Mouse (Mus musculus) ZHBTc4 (cell line): ENCODE data around the gene Tmem8.
"Not testable (repeated sequence)": the region's sequence is repeated elsewhere in the genome, so short reads cannot be mapped to it uniquely, and the experiment has no call there.

ENCODE experiments used
- DNase-seq: peaks from one replicate; pipeline ENCODE4 v3.0.0-alpha.2; 2011; ENCODE audit warnings: low read depth, low spot score

The Tmem8 gene

GRCm38 (mm10) chr17:26111722-26112121, 1.4 kb upstream of the Tmem8 start:
- DNase-seq: peak; percentile 64

DNA sequence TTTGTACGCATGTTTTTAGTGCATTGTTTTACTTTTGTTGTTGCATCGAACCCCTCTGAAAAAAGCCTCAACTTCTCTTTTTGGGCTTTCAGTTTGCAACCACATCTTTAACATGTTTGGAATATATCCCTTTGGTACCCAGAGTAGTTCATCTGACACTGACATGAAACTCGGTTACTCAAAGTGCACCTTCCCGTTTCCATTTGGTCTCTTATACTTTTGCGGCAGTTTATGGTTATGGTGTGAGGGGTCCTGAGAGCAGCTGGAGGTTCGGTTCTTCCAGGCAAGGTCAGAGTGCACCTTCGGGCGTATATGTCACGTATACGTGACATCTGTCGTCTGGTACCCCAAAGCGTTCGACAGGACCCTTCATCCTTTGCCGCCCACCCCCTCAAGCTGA, 348 bp upstream of the Tmem8 start:
- no peak for DNase-seq

GRCm38 (mm10) chr17:26114061-26114460, 962 bp downstream of the Tmem8 start:
- no peak for DNase-seq

DNA sequence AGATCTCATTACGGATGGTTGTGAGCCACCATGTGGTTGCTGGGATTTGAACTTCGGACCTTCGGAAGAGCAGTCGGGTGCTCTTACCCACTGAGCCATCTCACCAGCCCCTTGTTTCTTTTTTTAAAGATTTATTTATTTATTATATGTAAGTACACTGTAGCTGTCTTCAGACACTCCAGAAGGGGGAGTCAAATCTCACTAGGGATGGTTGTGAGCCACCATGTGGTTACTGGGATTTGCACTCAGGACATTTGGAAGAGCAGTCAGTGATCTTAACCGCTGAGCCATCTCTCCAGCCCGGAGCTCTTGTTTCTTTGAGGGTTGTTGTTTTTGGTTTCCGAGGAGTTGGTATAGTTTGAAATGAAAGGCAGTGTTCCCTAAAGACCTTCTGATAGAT, 1.4 kb downstream of the Tmem8 start:
- DNase-seq: not testable (repeated sequence)

DNA sequence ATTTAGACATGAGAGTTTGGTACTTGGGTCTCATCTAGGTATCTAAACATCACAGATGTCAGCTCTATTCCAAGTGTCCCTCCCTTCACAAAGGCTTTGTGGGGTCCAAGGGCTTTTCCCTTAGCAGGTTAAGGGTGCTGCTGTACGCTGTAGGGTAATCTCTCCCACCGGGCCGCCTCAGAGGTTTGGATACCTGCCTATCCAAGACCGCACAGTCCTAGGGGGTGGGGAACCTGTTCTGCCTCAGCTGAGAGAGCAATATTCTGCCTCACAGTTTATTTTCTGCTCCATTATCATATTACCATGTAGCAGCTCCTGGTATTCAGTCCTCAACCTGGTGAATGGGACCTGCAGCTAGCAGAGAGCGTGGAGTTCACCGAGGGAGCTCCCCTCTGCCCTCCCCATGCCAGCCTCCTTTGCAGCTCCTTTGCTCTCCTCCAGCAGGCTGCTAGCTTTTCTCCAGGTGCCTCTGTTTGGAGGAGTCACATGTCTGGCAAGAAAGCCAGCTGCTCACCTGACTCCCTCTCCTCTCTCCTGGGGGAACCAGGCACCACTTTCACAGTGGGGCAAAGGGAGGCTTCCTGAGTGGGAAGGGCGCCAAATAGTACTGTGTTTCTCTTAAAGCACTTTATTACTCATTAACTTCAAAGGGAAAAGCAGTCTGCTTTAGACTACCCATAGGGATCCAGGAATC, 2.3 kb downstream of the Tmem8 start:
- no peak for DNase-seq

DNA sequence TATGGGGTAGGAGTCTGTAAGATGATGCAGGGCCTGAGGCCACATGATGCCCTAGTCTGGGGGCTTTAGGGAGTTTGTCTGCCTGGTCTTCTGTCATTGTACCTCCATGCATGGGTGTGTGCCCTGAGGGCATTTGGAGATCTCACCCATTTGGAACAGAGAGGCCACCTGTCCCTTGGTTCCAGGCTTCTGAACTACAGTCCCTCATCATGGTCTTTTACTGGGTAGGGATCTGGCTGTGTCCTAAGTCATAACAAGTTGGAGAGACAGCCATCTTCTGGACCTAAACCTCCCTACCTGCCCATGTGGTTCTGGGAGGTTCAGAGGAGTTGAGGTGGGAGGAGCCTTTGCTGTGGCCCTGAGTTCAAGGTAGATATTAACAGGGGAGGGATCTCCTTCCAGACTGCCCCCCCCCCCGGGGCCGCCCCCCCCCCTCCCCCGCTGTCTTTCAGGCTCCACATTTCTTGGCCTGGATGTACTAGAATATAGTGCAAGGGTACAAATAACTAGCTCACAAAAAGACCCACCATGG, 2.9 kb downstream of the Tmem8 start:
- no peak for DNase-seq

DNA sequence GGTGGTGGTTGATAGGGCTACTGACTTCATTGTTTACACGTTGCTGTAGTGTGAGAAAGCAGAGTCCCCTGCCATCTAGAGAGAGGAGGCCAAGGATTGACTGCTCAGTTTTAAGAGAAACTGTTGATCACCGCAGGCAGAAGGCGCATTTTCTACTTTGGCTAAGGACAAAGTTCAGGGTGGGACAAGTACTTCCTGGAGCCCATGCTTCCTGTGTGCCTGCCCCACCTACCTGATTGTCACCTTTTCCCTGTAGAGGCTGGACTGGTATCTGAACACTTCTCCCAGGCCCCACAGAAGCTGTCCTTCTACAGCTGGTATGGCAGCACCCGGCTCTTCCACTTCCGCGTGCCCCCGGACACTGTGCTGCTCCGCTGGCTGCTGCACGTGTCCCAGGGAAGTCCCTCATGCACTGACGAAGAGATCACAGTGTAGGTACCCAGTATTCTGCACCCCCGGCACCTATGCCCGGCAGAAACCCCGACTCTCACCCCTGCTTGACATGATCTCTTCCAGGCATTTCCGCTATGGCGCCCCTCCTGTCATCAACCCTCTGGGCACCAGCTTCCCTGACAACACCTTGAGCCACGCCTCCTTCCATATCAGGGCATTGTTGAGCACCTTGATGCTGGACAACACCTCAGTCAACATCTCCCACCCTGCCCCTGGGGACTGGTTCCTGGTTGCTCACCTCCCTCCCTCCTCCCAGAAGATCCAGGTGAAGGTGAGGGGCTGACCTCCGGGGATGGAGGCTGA, 3.6 kb downstream of the Tmem8 start:
- DNase-seq: no peak

- peak; percentile 71 for DNase-seq
Measured at GRCm38 (mm10) chr17:26119766-26120710, 6.9 kb downstream of the Tmem8 start.

DNA sequence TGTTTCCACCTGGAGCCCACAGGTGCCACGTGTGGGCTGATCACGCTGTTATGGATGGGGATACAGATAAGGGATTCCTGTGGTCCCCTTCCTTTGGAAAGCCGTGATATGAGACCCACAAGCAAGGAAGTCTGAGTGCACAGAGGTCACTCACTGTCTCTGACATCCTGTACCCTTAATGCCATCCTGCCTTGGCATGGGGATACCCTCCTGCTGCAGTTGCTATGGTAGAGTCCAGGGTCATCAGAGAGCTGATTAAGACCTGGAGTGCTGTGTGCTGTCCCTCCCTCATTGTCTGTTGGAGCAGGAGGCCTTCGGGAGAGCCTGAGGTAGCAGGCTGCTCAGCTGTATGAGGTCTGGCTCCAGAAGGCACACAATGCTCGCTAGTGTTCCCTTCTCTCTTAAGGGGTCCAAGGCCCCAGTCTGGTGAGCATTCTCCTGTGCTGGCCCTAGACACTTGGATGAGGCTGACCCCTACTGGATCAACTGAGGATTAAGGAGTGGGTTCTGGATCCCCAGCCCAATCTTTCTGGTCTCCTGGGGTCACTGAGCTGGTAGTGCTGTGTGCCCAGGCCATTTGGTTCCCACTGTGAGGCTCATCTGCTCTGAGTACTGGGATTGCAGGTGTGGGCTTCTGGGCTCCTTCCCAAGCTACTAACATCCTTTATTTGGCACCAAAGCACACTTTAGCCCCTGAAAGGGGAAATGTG, 9.5 kb downstream of the Tmem8 start:
- no peak for DNase-seq

- peak; percentile 99 for DNase-seq
Measured at GRCm38 (mm10) chr17:26123267-26123684, 10.2 kb downstream of the Tmem8 start, which contains the start of gene Mrpl28. Gene Mrpl28, plus strand, starts transcription at chr17:26123500.

GRCm38 (mm10) chr17:26124560-26124959, 11.5 kb downstream of the Tmem8 start:
- no peak for DNase-seq

DNA sequence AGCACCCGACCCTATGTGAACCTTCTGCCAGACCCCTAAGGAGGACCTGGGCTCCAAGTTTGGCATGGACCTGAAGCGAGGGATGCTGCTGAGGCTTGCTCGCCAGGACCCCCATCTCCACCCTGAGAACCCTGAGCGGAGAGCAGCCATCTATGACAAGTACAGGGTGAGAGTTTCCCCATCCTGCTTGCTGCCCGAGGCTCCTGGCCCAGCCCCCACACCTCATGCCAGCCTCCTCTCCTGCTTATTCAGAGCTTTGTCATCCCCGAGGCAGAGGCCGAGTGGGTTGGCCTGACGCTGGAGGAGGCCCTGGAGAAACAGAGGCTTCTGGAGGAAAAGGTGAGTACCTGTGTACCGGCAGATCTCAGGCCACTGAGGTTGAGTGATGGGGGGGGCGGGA, 12.1 kb downstream of the Tmem8 start:
- no peak for DNase-seq

- peak; percentile 43 for DNase-seq
Measured at GRCm38 (mm10) chr17:26131062-26131732, 18.1 kb downstream of the Tmem8 start.

DNA sequence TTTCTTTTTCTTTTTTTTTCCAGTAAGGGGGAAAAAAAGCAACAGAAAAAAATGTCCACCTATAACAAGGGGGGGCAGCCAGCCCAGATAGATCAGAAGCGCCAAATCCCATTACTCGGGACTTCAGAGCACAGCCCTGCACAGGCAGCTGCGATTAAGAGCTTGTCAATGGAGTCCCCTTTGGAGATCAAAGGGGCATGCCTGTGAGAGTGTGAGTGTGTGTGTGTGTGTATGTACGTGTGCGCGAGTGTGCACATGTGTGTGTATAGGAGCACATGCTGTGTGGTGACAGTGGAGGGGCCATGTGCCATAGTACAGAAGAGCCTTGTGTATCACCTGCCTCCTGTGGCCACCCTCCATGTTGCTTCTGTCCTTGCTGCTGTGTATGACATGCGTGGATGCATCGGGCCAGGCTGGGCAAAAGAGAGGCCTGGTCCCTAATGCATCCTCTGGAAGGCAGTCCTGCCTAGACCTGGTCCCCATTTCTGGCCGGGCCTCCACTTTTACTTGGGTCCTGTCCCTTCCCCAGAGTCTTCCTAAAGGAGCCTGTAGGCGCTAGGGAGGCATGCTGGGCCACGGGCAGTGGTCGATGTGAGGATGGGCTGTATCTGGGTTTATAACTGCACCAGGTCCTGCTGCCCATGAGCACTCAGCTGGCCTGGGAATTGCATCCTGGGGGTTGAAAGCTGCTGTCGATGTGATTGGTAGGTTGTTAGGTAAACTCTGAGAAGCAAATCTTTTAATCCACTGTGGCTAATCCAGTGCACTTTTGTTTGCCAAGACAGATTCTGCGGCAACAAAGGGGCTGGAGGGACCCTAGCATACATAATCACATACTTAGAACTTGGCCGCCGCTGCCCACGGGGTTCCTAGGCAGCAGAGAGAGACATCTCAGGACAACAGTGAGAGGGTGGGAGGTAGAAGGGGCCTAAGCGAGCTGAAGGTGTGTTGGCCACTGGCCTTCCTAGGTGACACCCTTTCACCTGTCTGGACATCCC, 19.1 kb downstream of the Tmem8 start:
- DNase-seq: no peak

GRCm38 (mm10) chr17:26137106-26137750, 24.1 kb downstream of the Tmem8 start:
- DNase-seq: no peak

- DNase-seq: no peak
Measured at GRCm38 (mm10) chr17:26137751-26138130, 24.6 kb downstream of the Tmem8 start.

GRCm38 (mm10) chr17:26138239-26138836, 25.2 kb downstream of the Tmem8 start, which contains the start of gene Axin1:
Gene Axin1, plus strand, starts transcription at chr17:26138688.
- peak; percentile 100 for DNase-seq

DNA sequence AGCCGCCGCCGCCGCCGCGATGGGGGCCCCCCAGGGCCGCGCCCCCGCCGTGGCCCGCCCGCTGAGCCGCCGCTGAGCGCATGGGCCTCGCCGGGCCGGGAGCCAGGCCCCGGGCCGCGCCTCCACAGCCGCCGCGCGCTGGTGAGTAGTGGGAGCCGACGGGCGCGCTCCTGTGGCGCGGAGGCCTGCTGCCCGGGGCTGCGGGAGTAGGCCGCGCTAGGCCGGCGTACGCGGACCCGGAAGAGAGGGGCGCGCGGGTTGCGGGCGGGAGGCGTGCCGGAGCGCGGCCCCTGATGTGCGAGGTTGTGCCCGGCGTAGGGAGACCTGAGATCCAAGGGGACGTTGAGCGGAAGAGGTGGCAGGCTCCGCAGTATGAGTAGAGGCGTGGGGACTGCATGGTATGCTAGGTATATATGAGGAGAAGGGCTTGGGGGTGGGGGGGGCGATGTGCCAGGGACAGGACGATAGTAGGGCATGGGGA, 25.8 kb downstream of the Tmem8 start:
- DNase-seq: peak; percentile 64
